Mouse (Mus musculus) thymus, adult 2 months (tissue): ENCODE results near the gene Dock11.

ENCODE experiments used
- CTCF ChIP-seq: fragments of 200-500 bp; IDR thresholded peaks from 2 replicates; pipeline ENCODE4 v1.5.1; 2012; ENCODE audit warnings: mild to moderate bottlenecking, control low read depth, low read length, moderate library complexity, borderline replicate concordance; ENCODE audit not compliant: control insufficient read depth, poor library complexity, insufficient read depth; ENCODE audit errors: extremely low read depth
- POLR2A ChIP-seq: fragments of 200-500 bp; IDR thresholded peaks from 2 replicates; pipeline ENCODE4 v1.6.1; 2012; ENCODE audit warnings: mild to moderate bottlenecking, low read length, control low read depth, moderate library complexity; ENCODE audit not compliant: control insufficient read depth, poor library complexity, insufficient read depth; ENCODE audit errors: extremely low read depth

DNA sequence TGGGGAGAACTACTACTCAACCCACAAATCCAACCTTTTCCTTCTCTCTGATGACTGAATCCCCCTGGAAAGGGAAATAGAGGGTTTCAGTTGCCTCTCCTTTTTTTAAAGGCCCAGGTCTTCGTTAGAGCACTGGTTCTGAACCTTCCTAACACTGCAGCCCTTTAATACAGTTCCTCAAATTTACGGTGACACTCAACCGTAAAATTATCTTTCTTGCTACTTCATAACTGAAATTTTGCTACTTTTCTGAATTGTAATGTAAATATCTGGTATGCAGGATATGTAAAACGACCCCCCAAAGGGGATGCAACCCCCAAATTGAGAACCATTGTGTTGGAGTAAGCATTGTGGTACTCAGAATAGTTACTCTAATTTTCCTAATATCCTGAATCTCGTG lies 49.5 kb downstream of the Dock11 start:
- TF ChIP-seq CTCF = no peak
- TF ChIP-seq POLR2A = no peak
